Mouse (Mus musculus): ENCODE measurements at regions not wholly inside any gene's neighbourhood (a gene's known extent, or its start where the extent isn't known, plus 50 kb on each side); places are given as distances from the start of the nearest gene placed in this dataset.

- Histone ChIP-seq H3K4me1 (replicated peaks; ENCODE audit: insufficient read depth, low read length) (no peaks in the 10 kb centered on the region), H3K36me3 (ENCODE audit: insufficient read depth, low read length) (no peaks in the 10 kb centered on the region), H3K9ac (ENCODE audit: low read depth, low read length) (no peak overlapping the region), H3K27me3 (ENCODE audit: insufficient read depth, low read length) (no peaks in the 10 kb centered on the region), H3K9me3 (replicated peaks; ENCODE audit: low read length) (no peaks in the 10 kb centered on the region), H3K27ac (no peak overlapping the region), H3K4me3 (replicated peaks; ENCODE audit: low read depth, low read length) (no peak overlapping the region), H3K4me2 (ENCODE audit: low read length) (no peak overlapping the region)
- WGBS: 59% methylated on average over 6 of the region's 6 CpGs
- no peak for TF ChIP-seq CTCF (IDR thresholded peaks at IDR 0.05; ENCODE audit: low read depth)
- no peak for DNase-seq (ENCODE audit: low spot score)
- ATAC-seq (replicated peaks; ENCODE audit: low FRiP score, low read depth): no peak
These were observed 257.4 kb upstream of the Zpld1 start for GRCm38 (mm10) chr16:55555224-55555623.

- Histone ChIP-seq H3K4me2 (ENCODE audit: low read length) (no peak overlapping the region), H3K27ac (no peak overlapping the region), H3K4me3 (replicated peaks; ENCODE audit: low read depth, low read length) (no peak overlapping the region), H3K36me3 (ENCODE audit: insufficient read depth, low read length) (no peaks in the 10 kb centered on the region), H3K9ac (ENCODE audit: low read depth, low read length) (no peak overlapping the region), H3K4me1 (replicated peaks; ENCODE audit: insufficient read depth, low read length) (no peaks in the 10 kb centered on the region), H3K9me3 (replicated peaks; ENCODE audit: low read length) (no peaks in the 10 kb centered on the region), H3K27me3 (ENCODE audit: insufficient read depth, low read length) (no peaks in the 10 kb centered on the region)
- ATAC-seq (replicated peaks; ENCODE audit: low FRiP score, low read depth) (no peak; the same call in 1 of the 2 replicates), DNase-seq (ENCODE audit: low spot score) (no peak)
- no peak for TF ChIP-seq CTCF (IDR thresholded peaks at IDR 0.05; ENCODE audit: low read depth)
- 52% methylated on average over 4 of the region's 4 CpGs for WGBS
These were observed 256.1 kb upstream of the Zpld1 start for GRCm38 (mm10) chr16:55553896-55554295.

- TF ChIP-seq CTCF (IDR thresholded peaks at IDR 0.05; ENCODE audit: low read depth): no peak
- Histone ChIP-seq H3K4me1 (replicated peaks; ENCODE audit: insufficient read depth, low read length) (no peaks in the 10 kb centered on the region), H3K27me3 (ENCODE audit: insufficient read depth, low read length) (no peaks in the 10 kb centered on the region), H3K4me2 (ENCODE audit: low read length) (no peak overlapping the region), H3K4me3 (replicated peaks; ENCODE audit: low read depth, low read length) (no peak overlapping the region), H3K9ac (ENCODE audit: low read depth, low read length) (no peak overlapping the region), H3K36me3 (ENCODE audit: insufficient read depth, low read length) (no peaks in the 10 kb centered on the region), H3K27ac (no peak overlapping the region), H3K9me3 (replicated peaks; ENCODE audit: low read length) (no peaks in the 10 kb centered on the region)
- no peak for ATAC-seq (replicated peaks; ENCODE audit: low FRiP score, low read depth)
- 93% methylated on average over 1 of the region's 1 CpGs for WGBS
- no peak for DNase-seq (ENCODE audit: low spot score)
These were observed 253.6 kb upstream of the Zpld1 start for GRCm38 (mm10) chr16:55551348-55551747.

- Histone ChIP-seq H3K4me3 (replicated peaks; ENCODE audit: low read depth, low read length) (no peak overlapping the region), H3K9ac (ENCODE audit: low read depth, low read length) (no peak overlapping the region), H3K27me3 (ENCODE audit: insufficient read depth, low read length) (no peaks in the 10 kb centered on the region), H3K4me1 (replicated peaks; ENCODE audit: insufficient read depth, low read length) (no peaks in the 10 kb centered on the region), H3K27ac (no peak overlapping the region), H3K9me3 (replicated peaks; ENCODE audit: low read length) (no peaks in the 10 kb centered on the region), H3K4me2 (ENCODE audit: low read length) (no peak overlapping the region), H3K36me3 (ENCODE audit: insufficient read depth, low read length) (no peaks in the 10 kb centered on the region)
- ATAC-seq (replicated peaks; ENCODE audit: low FRiP score, low read depth) (no peak), DNase-seq (ENCODE audit: low spot score) (no peak)
- TF ChIP-seq CTCF (IDR thresholded peaks at IDR 0.05; ENCODE audit: low read depth): no peak
- WGBS: 80% methylated on average over 4 of the region's 4 CpGs
These were observed 253.0 kb upstream of the Zpld1 start for GRCm38 (mm10) chr16:55550649-55551312.

- WGBS: 93% methylated on average over 2 of the region's 2 CpGs
These were observed 249.3 kb upstream of the Zpld1 start for GRCm38 (mm10) chr16:55547095-55547494.

GRCm38 (mm10) chr16:55540336-55541015, 242.7 kb upstream of the Zpld1 start:
- Histone ChIP-seq H3K4me2 (ENCODE audit: low read length) (no peak overlapping the region), H3K27me3 (ENCODE audit: insufficient read depth, low read length) (no peaks in the 10 kb centered on the region), H3K9me3 (replicated peaks; ENCODE audit: low read length) (no peaks in the 10 kb centered on the region), H3K9ac (ENCODE audit: low read depth, low read length) (no peak overlapping the region), H3K4me3 (replicated peaks; ENCODE audit: low read depth, low read length) (no peak overlapping the region), H3K4me1 (replicated peaks; ENCODE audit: insufficient read depth, low read length) (no peaks in the 10 kb centered on the region), H3K36me3 (ENCODE audit: insufficient read depth, low read length) (no peaks in the 10 kb centered on the region), H3K27ac (no peak overlapping the region)
- no peak for TF ChIP-seq CTCF (IDR thresholded peaks at IDR 0.05; ENCODE audit: low read depth)
- no peak for DNase-seq (ENCODE audit: low spot score)
- 83% methylated on average over 3 of the region's 3 CpGs for WGBS
- ATAC-seq (replicated peaks; ENCODE audit: low FRiP score, low read depth): no peak

More at GRCm38 (mm10) chr16:55547095-55547494, 249.3 kb upstream of the Zpld1 start:
- ATAC-seq (replicated peaks; ENCODE audit: low FRiP score, low read depth): no peak
- Histone ChIP-seq H3K9ac (ENCODE audit: low read depth, low read length) (no peak overlapping the region), H3K27me3 (ENCODE audit: insufficient read depth, low read length) (no peaks in the 10 kb centered on the region), H3K9me3 (replicated peaks; ENCODE audit: low read length) (no peaks in the 10 kb centered on the region), H3K36me3 (ENCODE audit: insufficient read depth, low read length) (no peaks in the 10 kb centered on the region), H3K4me1 (replicated peaks; ENCODE audit: insufficient read depth, low read length) (no peaks in the 10 kb centered on the region), H3K27ac (no peak overlapping the region), H3K4me2 (ENCODE audit: low read length) (no peak overlapping the region), H3K4me3 (replicated peaks; ENCODE audit: low read depth, low read length) (no peak overlapping the region)
- DNase-seq (ENCODE audit: low spot score): no peak
- no peak for TF ChIP-seq CTCF (IDR thresholded peaks at IDR 0.05; ENCODE audit: low read depth)
